Comparison of ENCODE assay signal across 8 mouse cellular contexts in genomic region chr1:93477758-93478585, GRCm38 (mm10). TPM values are rescaled to one million over a fixed set of nuclear protein-coding genes. Genes with fewer than 3 reads are reported as not detected.
DNase-seq lines count a peak whose midpoint lies in the region; ATAC-seq lines count a peak whose summit lies in the region.

No protein-coding gene starts in this region.

- peak overlapping the region; percentile 99 for H3K27ac ChIP-seq in hindbrain, embryonic 14.5 days

- H3K27me3 ChIP-seq in hindbrain, embryonic 14.5 days (ENCODE audit: control insufficient read depth, insufficient read depth, low read length), result no peaks in the 10 kb centered on the region

- peak; percentile 95 for DNase-seq in R1 (ENCODE audit: low read depth, low spot score)
- DNase-seq in cerebellum, postnatal 25 days, result peak; percentile 99
- DNase-seq in frontal cortex, postnatal 25 days (ENCODE audit: low spot score in 2 of 2), result peak; percentile 96 to 97
- DNase-seq in hindbrain, embryonic 14.5 days (ENCODE audit: low spot score), result peak; percentile 94
- DNase-seq in layer of hippocampus, postnatal 36 days, result peak; percentile 97 to 99
- peak; percentile 99 for DNase-seq in lung, postnatal 36 days
- peak; percentile 94 for DNase-seq in retina, postnatal 7 days (ENCODE audit: low read depth, low spot score)
- DNase-seq in urinary bladder, adult 2 months (ENCODE audit: low spot score), result peak; percentile 97

- H3K9ac ChIP-seq in hindbrain, embryonic 14.5 days, result peak overlapping the region; percentile 89

- peak; percentile 96 for ATAC-seq in hindbrain, embryonic 14.5 days (ENCODE audit: low FRiP score)

- H3K4me2 ChIP-seq in hindbrain, embryonic 14.5 days (replicated peaks), result peak overlapping the region; percentile 56

- H3K9me3 ChIP-seq in hindbrain, embryonic 14.5 days (ENCODE audit: control insufficient read depth, low read length), result no peaks in the 10 kb centered on the region

- under 1% methylated on average over 41 of the region's 41 CpGs for WGBS in hindbrain, embryonic 14.5 days

- no peaks in the 10 kb centered on the region; the same call in 1 of the 2 replicates for H3K36me3 ChIP-seq in hindbrain, embryonic 14.5 days (replicated peaks; ENCODE audit: control insufficient read depth, insufficient read depth)

- peaks cover 18% of the 10 kb centered on the region for H3K4me1 ChIP-seq in hindbrain, embryonic 14.5 days (replicated peaks; ENCODE audit: control insufficient read depth, insufficient read depth, low read length)

- H3K4me3 ChIP-seq in hindbrain, embryonic 14.5 days (replicated peaks; ENCODE audit: low read length), result peak overlapping the region; percentile 91

RNA-seq across cellular contexts. Expression of gene Hdlbp, which starts 0.6 kb away (rescaled TPM):
- 65.1 and 80.2 TPM in 2 replicates for polyA plus RNA-seq in hindbrain, embryonic 14.5 days (2014; fragmentation: Nextera tagmentation; extraction: Ambion mirVana)
- total RNA-seq in layer of hippocampus, postnatal 36 days (2021), result 100 to 1,000 TPM; 148 to 152 TPM
- polyA plus RNA-seq in urinary bladder, adult 2 months (2012; rRNA removed), result 134 and 137 TPM in 2 replicates

RNA-seq across cellular contexts. Expression of gene Farp2, which starts 33.9 kb away (rescaled TPM):
- 5.0 and 5.2 TPM in 2 replicates for polyA plus RNA-seq in hindbrain, embryonic 14.5 days (2014; fragmentation: Nextera tagmentation; extraction: Ambion mirVana)
- 10 to 100 TPM; 11.9 to 13.0 TPM for total RNA-seq in layer of hippocampus, postnatal 36 days (2021)
- 4.9 and 5.3 TPM in 2 replicates for polyA plus RNA-seq in urinary bladder, adult 2 months (2012; rRNA removed)

Comparison
In these comparisons a context has a peak if more than half of its experiments do, and no peak if none do; other contexts are left out.
1. Peak in every context shown above with its lines: DNase-seq, ATAC-seq, H3K4me3 ChIP-seq and H3K27ac ChIP-seq.